Mouse (Mus musculus) adipocyte (in vitro differentiated cells): ENCODE results near the gene Gm9767.

Experiments
- DNase-seq: peaks from one replicate; pipeline ENCODE4 v3.0.0-alpha.2; 2016; ENCODE audit warnings: low spot score

The Gm9767 gene

DNA sequence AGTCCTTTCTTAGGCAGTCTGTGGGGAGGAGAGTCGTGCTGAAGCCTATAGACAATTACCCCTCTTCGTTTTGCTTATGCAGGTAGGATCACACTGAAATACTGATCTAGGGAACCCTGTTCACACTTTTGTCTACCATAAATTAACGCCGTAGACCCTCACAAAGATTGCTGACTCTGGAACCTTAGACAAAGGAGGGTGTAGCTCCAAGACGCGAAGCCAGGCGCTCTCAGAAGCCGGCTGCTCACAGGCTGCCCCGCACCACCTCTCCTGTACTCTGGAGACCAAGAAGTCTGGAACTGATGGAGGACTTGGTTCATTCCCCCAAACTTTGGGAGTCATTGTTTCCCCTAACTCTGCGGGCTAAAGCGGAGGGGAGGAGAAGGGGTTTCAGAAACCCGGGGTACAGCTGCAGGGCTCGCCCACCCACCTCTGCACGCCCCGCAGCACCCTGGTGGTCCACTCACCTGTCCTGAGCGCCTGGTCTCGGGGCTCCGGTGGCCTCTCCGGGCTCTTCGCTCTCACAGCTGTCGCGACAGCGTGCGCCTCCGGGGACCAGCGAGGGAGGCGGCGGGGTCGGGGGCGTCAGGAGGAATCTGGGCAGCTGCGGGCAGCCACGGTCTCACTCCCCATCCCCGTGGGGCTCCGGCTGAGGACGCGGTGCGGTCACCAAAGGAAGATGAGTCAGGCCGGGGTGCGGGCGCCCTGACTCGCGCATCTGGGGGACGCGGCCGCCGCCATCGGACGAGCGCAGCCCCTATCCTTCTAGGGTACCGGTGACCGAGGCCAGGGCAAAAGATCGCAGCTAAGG lies at the start of gene Gm9767:
TSS of gene Gm9767 (plus strand) at position 585 of the 811 bp plus-strand sequence.
- DNase-seq, result no peak

DNA sequence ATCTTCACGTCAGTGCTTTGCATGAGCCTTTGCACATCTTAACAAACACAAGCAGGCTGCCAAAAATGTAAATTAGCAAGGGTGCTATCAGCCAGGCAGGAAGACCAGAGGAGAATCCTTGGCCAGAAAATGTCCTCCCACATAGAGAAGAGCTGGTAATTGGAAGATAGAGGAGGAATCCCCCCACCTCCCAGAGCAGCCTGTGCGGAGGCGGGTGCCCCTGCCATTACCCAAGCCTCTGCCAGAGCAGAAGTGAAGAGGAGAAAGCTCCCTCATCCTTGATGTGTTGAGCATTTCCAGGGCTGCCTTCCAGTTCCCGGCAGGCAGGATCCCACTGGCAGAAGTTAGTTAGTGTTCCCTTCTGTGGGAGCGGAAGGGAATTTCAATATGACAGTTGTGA lies 43.1 kb upstream of the Gm9767 start:
- DNase-seq, result peak; percentile 2

DNA sequence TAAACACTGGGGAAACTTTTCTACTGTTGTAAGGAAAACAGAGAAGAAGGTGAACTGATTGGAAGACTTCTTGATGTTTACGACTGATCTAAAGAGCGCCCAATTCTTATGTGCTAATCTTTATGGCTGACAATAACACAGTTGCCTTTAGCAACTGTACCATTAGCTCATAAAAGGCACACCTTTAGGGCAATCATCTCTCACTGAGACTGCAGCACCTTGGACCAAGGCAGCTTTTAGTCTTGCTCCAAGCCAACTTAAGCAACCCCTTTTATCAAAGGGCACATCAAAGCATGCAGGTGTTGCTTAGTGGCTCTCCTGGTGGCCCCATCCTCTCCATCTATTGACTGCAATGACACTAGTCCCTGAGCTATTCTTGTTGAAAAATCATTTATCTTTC lies 26.9 kb upstream of the Gm9767 start:
- DNase-seq, result no peak

DNA sequence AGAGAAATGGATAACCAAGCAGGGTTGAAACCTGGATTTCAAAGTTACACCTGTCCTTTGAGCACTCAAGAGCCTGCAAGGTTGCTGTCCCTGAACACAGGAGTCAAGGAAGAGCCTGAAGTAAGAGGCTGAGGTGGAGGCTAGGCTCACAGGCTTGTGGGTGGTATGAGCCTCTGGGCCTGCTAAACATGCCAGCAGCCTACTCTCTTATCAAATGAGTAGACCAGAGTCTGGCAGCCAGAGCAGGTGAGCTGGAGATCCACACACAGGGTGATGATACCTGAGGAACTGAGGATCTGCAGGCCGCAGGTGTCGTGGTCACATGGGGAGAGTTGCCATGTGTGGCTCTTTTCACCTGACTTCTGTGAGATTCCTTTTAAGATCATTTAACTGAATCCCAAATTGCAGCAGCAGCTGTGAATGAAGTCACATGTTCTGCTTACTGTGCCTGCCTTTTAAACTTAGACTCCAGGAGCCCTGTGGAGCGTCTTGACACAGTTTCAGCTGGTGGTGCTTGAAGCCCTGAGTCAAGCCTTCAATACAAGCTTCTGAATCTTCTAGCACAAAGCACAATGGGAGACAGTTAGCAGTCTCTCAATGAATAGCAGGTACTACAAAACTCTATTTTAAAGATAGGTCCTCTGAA lies 18.3 kb upstream of the Gm9767 start:
- no peak for DNase-seq

DNA sequence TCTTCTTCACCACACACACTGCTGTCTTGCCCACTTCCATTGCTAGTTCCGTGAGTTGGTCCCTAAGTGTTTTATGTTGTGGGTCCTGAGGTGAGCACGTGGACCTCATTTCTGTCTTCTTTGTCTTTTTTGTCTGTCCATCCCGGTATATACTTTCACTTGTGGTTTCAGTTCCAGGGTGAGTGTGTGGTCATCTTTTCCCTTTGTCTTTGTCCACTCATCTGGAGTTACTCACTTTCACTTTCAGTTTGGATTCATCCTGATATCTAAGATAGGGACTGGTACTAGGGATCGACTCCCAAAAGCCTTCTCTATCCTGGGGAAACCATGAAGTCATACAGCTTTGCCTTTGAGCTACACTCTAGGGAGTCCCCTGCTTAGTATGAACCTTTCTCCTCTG lies 15.0 kb upstream of the Gm9767 start:
- DNase-seq, result no peak

DNA sequence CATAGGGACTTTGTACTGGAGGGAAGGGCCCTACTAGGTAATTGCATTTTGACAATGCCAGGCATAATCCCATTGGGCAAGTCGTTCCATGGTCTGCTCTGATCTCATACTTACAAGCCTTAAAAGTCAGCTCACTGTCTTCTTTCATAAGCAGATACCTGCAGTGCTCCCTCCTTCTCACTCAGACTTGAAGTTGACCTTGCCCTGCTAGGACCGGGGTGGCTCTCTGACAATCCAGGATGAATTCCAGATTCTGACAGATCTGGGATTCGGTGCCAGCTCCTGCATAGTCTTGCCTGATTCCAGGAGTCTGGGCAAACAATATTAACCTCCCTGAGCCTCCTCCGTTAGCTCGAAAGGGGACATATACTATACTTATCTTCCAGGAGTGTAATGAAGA lies 6.1 kb upstream of the Gm9767 start:
- no peak for DNase-seq

DNA sequence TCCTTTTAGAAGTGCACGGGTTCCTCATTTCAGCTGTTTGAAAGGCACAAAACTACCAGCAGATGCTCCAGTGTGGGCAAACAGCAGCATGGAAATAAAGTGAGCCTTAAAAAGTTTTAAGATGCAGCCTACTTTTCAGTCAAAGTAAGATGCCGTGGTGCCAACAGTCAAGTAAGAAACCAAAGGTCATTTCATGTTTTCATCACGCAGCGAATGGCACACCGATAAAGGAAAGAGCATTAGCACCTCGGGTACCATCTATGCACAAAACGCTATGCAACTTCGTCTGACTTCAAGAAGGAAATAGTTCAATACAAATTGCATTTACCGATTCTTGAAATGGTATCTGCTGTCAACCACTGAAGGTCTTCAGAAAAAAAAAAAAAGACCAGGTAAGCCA lies 1.1 kb upstream of the Gm9767 start:
- DNase-seq, result no peak

DNA sequence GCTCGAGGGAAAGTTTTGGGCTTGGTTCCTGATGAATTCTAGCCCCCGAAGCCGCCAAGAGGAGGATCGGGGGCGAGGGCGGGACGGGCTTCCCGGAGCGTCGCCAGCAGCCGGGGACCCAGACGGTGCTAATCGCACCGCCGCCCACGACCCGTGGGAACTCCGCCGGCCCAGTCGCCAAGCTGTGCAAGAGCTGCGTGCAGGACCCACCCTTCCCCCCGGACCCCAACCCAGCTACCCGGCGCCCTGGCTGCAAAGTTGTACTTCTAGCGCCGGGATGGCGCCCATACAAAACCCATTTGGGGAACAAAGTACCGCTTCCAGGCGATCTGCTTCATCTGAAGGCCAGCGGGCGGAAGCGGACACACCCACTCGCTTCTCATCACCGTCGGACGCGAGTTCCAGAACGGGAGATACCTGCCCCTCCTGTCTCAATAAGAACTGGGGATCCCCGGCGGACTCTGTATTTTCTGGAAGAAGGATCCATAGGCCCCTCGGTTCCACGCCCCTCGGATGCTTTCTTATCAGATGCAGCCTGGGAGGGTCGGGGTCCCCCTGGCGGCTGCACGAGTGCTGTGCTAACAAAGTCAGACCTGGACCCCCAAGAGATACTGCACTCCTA lies 577 bp downstream of the Gm9767 start, which contains the start of gene Tmem200a:
TSS of gene Tmem200a (minus strand) at position 532 of the 622 bp plus-strand sequence.
- DNase-seq, result no peak

DNA sequence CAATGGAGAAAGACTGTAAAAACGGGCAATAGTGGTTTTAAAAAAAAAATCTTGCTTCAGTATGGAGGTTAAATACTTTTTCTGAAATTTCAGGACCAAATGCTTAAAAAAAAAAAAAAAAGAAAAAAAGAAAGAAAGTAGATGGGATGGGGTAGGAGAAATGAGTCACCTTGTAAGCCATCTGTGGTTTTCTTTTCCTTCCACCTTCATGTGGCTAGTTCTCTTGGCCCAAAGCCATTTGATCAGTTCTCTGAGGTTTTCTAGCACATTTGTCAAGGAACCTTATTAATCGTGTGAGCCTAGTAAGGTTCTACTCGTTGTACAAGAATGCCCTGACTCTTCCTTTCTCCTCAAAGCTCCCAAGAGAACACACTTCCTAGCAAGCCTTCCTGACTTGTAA lies 1.6 kb downstream of the Gm9767 start:
- no peak for DNase-seq

DNA sequence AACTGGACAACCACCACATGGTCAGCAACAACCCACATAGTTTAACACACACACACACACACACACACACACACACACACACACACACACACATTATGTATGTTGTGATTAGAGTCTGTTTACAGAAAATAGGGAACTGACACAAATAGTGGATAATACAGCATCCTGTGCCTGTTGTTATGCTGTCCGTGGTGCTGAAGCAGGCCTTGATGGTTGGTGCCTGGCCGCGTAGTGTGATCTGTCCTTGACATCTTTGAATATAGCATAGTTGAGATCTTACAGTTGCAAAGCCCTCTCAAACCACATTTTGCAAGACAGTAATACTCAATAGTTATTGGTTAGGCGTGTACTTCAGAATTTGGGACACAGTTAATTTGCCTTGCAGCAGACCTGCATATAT lies 4.0 kb downstream of the Gm9767 start:
- peak; percentile 7 for DNase-seq

DNA sequence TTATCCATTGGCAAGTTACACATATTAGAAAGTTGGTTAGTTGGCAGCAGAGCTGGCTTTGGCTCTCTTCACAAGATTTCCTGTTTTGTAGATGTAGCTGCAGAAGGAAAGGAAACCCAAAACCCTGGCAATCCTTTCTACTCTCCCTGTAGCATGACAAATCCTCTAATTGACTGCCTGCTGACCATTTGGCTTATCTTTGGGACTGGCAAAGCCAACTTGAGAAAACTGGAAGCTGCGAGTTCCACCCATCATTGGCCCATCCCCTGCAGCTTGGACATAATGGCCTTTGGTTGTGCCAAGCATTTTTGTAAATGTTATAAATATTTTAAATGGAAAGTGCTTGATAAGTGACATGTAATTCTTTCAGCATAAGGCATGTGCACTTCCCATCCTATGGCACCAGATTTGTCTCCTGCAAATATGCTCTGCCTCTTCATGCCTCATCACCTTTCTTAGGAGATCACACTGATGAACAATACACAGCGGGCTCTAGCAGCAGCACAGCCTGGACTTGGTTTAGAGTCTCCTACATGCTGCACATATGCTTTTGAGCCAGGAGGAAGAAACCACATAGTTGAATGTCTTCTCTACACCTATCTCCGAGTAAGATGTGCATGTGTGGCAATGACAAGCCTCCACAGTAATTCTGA lies 25.4 kb downstream of the Gm9767 start:
- peak; percentile 21 for DNase-seq

DNA sequence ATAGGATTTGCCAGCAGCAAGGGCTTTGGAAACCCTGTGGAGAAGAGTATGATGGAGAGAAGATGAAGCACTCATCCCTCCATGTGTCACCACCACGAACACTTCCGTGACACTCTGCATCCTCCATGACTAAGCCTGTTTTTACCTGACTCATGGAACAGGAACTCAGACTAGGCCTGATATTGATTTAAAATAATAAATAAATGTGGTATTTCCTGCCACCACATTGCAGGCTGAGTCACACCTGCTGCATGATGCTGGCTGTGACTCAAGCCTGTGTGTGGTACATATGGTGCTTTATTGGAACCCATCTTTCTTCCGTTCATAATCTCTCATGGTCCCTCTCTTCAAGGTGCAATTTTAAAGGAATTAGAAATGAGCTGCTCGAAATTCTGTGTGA lies 36.4 kb downstream of the Gm9767 start:
- DNase-seq, result no peak

DNA sequence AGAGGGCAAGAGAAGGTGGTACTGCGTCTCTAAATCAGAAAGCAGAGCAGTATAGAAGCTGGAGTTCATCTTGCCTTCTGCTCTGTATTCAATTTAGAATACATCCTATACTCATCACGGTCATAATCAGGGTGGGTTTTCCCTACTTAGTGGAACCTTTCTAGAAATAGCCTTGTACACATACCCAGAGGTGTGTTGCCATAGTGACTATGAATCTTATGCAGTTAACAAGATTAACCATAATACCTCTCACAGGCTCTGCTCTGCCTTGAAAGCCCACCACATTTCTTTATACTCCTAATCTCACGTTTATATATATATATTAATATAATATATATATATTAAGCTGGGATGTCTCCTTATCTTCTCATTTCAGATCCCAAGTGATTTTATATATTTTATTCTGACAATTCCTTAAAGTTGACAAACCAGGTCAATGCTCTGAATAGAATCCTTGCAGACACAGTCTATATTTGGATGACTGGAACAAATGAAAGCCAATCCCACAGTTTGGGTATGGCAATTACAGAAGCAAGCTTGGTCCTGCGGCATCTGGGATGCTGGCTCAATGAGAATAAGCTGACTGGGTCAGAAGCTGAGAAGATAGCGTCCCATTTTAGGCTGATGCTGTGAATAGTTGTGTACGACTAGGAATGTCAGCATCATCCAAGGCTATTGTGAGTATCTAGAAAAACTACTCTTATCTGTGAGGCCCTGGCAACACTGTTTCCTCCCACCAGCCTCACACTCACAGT lies 41.2 kb downstream of the Gm9767 start:
- DNase-seq, result no peak

DNA sequence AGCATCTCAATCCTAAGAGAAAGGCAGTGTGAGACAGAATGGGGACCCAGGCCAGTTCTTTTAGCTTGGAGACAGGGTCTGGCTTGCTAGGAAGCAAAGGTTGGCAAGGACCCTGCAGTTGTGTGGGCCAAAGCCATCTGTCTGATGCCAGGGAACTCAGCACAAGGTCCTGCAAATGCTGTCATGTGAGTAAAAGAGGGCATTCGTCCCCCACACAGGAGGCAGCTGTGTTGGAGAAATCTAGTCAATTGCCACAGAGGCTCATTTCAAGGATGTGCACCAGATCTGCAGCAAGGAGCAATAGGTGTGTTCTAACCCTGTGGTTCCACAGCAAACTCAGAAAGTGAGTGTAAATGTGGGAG lies 41.7 kb downstream of the Gm9767 start:
- DNase-seq, result no peak
